Mouse (Mus musculus) thymus, adult 2 months (tissue): ENCODE measurements around the gene Timp1. TPM values are rescaled to one million over a fixed set of nuclear protein-coding genes. Genes with fewer than 3 reads are reported as not detected.

Source experiments
- DNase-seq: peaks from one replicate; pipeline ENCODE4 v3.0.0; 2021
- H3K27ac ChIP-seq: fragments of 200-500 bp; 2 replicates; pipeline ENCODE4 v1.5.1; 2012; ENCODE audit warnings: low read length, control low read depth; ENCODE audit not compliant: control insufficient read depth, insufficient read depth
- H3K27me3 ChIP-seq: fragments of 200-500 bp; 2 replicates; pipeline ENCODE4 v1.6.1; 2012; ENCODE audit warnings: mild to moderate bottlenecking, low read length, moderate library complexity, mixed read lengths; ENCODE audit not compliant: control insufficient read depth, insufficient read depth
- H3K36me3 ChIP-seq: fragments of 200-500 bp; 2 replicates; pipeline ENCODE4 v1.6.1; 2012; ENCODE audit warnings: mild to moderate bottlenecking, low read length, moderate library complexity; ENCODE audit not compliant: control insufficient read depth, insufficient read depth
- H3K4me1 ChIP-seq: fragments of 200-500 bp; replicated peaks from 2 replicates; pipeline ENCODE4 v1.6.1; 2012; ENCODE audit warnings: low read length; ENCODE audit not compliant: control insufficient read depth, insufficient read depth
- H3K4me3 ChIP-seq: fragments of 200-500 bp; 2 replicates; pipeline ENCODE4 v1.5.1; 2012; ENCODE audit warnings: mild to moderate bottlenecking, low read length, control low read depth, moderate library complexity; ENCODE audit not compliant: control insufficient read depth, insufficient read depth
- CTCF ChIP-seq: fragments of 200-500 bp; IDR thresholded peaks from 2 replicates; pipeline ENCODE4 v1.5.1; 2012; ENCODE audit warnings: mild to moderate bottlenecking, control low read depth, low read length, moderate library complexity, borderline replicate concordance; ENCODE audit not compliant: control insufficient read depth, poor library complexity, insufficient read depth; ENCODE audit errors: extremely low read depth
- POLR2A ChIP-seq: fragments of 200-500 bp; IDR thresholded peaks from 2 replicates; pipeline ENCODE4 v1.6.1; 2012; ENCODE audit warnings: mild to moderate bottlenecking, low read length, control low read depth, moderate library complexity; ENCODE audit not compliant: control insufficient read depth, poor library complexity, insufficient read depth; ENCODE audit errors: extremely low read depth
- WGBS: fragments of 180-500 bp; shearing (Covaris S2); methylation state at CpG from one replicate; pipeline ENCODE4 v1.1.7; 2018; 5-methylcytosine and 5-hydroxymethylcytosine counted together
- polyA plus RNA-seq: library from polyadenylated mRNA; depleted of rRNA; stranded (reverse); fragments of >200 nt; gene quantifications from 2 replicates; pipeline ENCODE4 v1.2.3, GENCODE M21; 2012

Timp1 gene
- polyA plus RNA-seq, 1 experiment, result 12.0 TPM

DNA sequence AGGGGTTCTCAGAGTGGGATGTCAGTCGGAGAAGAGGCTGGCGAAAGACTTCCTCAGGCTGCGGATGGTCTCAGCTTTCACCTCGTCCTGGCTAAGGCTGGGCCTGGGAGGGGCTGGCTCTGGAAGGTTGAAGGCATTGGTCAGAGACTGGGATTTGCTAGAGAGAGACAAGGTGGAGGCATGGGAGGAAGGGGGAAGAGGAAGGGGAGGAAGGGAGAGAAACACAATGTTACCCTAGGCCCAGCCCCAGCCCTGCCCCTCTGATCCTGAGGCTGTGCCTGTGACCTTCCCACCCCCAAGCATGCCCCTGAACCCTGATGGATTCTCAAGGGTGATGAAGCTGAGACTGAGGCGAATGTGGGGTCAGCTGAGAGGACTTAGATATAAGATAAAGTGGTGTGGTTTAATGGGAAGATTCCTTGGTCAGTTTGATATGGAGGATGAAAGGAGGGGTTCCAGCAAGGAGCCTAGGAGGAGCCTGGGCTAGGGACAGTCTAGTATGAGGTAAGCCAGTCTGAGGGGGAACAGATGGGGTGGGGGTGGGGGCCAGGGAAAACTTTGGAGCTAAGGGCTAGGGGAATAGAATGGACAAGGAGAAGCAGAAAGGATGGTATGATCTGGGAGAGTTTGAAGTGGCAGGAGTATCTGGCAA lies 8.4 kb upstream of the Timp1 start:
- 78% methylated on average over 5 of the region's 5 CpGs for WGBS
- DNase-seq, result no peak
- Histone ChIP-seq H3K4me3 (no peak overlapping the region), H3K4me1 (peaks cover 10% of the 10 kb centered on the region), H3K27me3 (no peaks in the 10 kb centered on the region), H3K36me3 (no peaks in the 10 kb centered on the region; the same call in 1 of the 2 replicates), H3K27ac (no peak overlapping the region)
- no peak for TF ChIP-seq POLR2A
- no peak for TF ChIP-seq CTCF

DNA sequence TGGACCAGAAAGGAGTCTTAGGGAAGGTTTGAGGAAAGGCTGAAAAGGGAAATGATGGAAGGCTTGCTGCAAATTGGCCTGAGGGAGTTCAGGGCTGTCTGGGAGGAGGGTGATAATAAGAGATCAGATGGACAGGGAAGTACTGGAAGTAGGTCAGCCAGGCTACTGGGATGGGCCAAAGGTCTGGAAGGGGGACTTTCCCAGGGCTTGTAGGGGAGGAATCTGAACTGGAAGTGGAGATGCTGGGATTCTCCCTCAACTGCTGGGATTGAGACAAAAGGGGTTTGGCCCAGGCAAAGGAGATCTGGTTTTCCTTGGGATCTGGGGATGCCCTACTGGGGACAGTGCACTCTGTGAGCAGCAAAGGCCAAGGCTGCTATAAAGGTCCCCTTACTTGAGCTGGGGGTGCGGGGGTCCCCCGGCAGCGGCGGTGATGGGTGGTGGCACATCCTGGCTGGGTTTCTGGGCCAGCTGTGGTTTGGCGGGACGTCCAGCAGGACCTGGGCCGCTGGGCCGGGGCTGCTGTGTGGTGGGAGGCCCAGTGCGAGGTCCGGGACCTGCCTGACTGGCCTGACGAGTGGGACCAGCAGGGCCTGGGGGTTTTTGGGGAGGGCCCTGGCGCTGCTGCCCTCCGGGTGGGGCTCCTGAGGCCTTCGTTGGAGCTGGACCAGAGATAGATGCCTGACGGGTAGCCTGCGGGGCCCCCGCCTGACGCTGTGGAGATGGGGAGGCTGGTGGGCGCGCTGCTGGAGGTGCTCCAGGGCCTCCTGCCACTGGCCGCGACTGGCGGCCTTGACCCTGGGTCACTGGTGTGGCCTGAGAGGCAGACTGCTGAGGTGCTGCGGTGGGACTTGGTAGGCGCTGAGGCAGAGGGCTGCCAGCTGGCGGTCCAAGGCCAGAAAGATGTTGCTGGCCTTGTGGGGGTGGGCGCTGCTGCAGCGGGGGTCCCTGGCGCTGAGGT lies 7.6 kb upstream of the Timp1 start:
- no peaks in the 10 kb centered on the region; the same call in 1 of the 2 replicates for H3K36me3 ChIP-seq
- H3K27me3 ChIP-seq, result no peaks in the 10 kb centered on the region
- 74% methylated on average over 27 of the region's 29 CpGs for WGBS
- H3K27ac ChIP-seq, result no peak overlapping the region
- DNase-seq, result no peak
- H3K4me1 ChIP-seq, result peaks cover 10% of the 10 kb centered on the region
- TF ChIP-seq POLR2A (no peak), CTCF (no peak)
- H3K4me3 ChIP-seq, result no peak overlapping the region

DNA sequence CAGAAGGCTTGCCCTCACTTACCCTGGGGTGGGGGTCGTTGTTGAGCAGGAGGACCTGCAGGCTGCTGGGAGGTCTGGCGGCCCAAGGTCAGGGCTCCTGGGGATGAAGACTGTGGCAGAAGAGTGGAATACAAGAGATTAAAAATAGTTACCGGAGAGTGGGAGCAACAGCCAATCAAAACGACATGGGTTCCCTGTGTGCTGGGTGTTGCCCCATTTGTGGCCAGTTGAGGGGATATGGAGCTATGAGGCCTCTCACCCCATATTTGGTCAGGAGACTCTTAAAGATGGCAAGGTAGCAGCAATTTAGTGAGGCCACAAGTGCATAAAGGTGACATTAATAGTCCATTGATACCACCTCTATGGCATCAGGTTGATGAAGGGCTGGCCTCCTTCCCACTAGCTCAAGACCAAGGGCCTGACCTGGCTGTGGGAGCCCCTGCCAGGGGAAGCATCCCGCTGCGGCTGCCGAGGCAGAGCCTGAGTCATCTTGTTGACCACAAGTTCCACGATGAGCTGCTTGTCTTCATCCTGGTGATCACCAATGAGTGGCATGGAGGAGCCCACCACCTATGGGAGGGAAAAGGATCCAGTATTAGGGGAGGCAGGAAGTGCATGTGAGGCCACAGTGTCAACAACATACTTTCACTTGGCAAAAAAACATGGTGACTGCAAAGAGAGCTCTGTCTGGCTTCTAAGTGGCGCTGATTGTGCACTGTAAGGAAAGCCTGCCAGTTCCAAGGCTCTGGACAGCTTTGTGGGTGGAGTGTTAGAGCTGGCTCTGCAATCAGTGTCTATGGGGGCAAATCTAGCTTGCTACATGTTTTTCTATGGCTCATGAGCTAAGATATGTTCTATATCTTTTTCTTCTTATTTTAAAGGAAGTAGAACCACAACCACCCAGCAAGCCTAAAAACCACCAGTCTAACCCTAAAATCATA lies 6.5 kb upstream of the Timp1 start:
- 46% methylated on average over 9 of the region's 9 CpGs for WGBS
- Histone ChIP-seq H3K36me3 (no peaks in the 10 kb centered on the region), H3K4me3 (no peak overlapping the region), H3K27ac (no peak overlapping the region), H3K27me3 (no peaks in the 10 kb centered on the region), H3K4me1 (peaks cover 10% of the 10 kb centered on the region)
- no peak for TF ChIP-seq POLR2A
- no peak for TF ChIP-seq CTCF
- DNase-seq, result no peak

DNA sequence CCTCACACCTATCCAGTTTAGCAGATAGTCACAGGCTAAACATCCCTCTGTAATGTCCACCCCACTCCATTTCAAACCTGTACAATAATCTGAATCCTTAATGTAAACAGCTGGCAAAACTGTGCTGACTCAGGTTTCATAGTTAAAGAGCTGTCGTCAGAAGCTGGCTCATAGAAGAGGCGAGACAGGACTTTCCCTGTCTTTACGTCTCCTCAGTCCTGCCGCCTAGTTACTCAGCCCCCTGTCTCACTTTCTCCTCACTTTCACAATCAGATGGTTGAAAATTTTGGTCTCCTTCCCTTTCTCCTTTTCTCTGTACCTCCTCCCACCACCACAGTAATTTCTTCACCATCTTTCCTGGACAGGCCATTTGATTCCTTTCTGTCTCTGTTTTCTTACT lies 1.9 kb upstream of the Timp1 start:
- no peak for DNase-seq
- no peak overlapping the region for H3K27ac ChIP-seq
- TF ChIP-seq CTCF, result no peak
- no peak for TF ChIP-seq POLR2A
- peaks cover 7% of the 10 kb centered on the region for H3K4me1 ChIP-seq
- H3K36me3 ChIP-seq, result no peaks in the 10 kb centered on the region
- H3K27me3 ChIP-seq, result no peaks in the 10 kb centered on the region
- 90% methylated on average over 4 of the region's 4 CpGs for WGBS
- H3K4me3 ChIP-seq, result no peak overlapping the region

DNA sequence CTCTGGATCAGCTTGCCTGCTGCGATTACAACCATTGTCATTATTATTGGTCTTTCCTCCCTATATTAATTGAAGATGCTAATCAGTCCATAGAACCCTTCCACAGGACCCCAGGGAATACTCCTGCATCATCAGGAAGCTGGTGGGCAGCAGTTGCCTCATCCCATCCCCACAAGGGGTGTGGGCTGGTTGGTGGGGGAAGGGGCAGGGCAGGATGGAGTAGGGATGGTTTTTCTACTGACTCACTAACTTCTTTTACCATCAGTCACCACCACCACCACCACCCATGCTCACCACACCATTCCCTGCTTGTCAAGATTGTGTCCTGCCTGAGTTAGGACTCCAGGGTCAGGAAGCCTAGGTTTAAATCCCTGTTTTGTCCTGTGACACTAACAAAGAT lies 763 bp upstream of the Timp1 start:
- no peaks in the 10 kb centered on the region for H3K4me1 ChIP-seq
- DNase-seq, result no peak

More for the DNA sequence above, 763 bp upstream of the Timp1 start:
- Histone ChIP-seq H3K36me3 (no peaks in the 10 kb centered on the region), H3K27ac (no peak overlapping the region), H3K27me3 (no peaks in the 10 kb centered on the region), H3K4me3 (no peak overlapping the region)
- TF ChIP-seq POLR2A, result no peak
- WGBS, result 90% methylated on average over 1 of the region's 1 CpGs
